ENCODE assay signal across 15 mouse cellular contexts in the genomic region with DNA sequence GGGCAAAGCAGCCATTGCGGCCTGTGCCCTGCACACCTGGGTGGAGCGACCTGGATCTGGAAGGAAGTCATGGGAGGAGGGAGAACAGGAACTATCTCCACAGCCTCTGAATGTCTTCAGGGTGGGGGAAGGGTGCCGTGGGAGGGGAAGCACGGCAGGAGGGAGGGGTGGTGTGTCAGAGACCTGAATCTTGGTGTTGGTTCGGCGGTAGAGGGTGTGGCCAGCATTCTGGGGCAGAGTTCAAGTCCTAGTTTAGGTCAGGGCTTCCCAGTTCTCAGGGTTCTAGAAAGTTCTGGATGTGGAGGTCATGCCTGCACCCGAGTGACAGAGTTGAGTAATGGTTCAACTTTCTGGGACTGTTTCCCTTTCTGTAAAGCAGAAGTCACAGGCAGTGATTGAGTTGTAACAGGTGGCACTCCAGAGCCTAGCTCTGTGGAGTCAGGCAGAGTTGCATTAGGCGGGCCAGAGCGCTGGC. TPM values are rescaled to one million over a fixed set of nuclear protein-coding genes. Genes with fewer than 3 reads are reported as not detected.
DNase-seq lines count a peak whose midpoint lies in the region; TF ChIP-seq lines count a peak whose summit lies in the region.
"Had no signal": no experiment of that assay in that cellular context is flagged by ENCODE, and none has a peak within 500 bp of the region (broad histone marks: within the 10 kb centered on the region; RNA-seq: fewer than 3 reads in every experiment).

No protein-coding gene starts in this region.

- H3K79me2 ChIP-seq in MEL (ENCODE audit: control insufficient read depth, insufficient read depth, low read length, poor library complexity), result no peaks in the 10 kb centered on the region
- no peaks in the 10 kb centered on the region for H3K79me2 ChIP-seq in macrophage (ENCODE audit: inconsistent target)

- no peaks in the 10 kb centered on the region for H3K9me3 ChIP-seq in MEL (replicated peaks; ENCODE audit: insufficient read depth, low read length)
- H3K9me3 ChIP-seq: liver, embryonic 12.5 days; neural tube, embryonic 12.5 days had no signal

- intact Hi-C loops in left cerebral cortex, postnatal 25 days (cut with DNase I), result loop anchor here (1.0 kb wide), 2 partner anchors 32 to 121 kb away; no protein-coding TSS in a partner anchor

- no peak overlapping the region for H3K27ac ChIP-seq in MEL (ENCODE audit: control insufficient read depth, low read depth, low read length)
- peak overlapping the region; percentile 51 for H3K27ac ChIP-seq in macrophage
- H3K27ac ChIP-seq: liver, embryonic 12.5 days; neural tube, embryonic 12.5 days had no signal

- no peaks in the 10 kb centered on the region; a peak in 1 of 4 replicates for H3K27me3 ChIP-seq in MEL (ENCODE audit: control insufficient read depth in 1 of 2, insufficient read depth in 2 of 2, low read length in 2 of 2)
- H3K27me3 ChIP-seq: neural tube, embryonic 12.5 days; Patski had no signal

- no peak for TF ChIP-seq CTCF in MEL (IDR thresholded peaks at IDR 0.05 in 2 of 3, conservative IDR thresholded peaks at IDR 0.05 in 1 of 3; ENCODE audit: control insufficient read depth in 1 of 3, insufficient read depth in 1 of 3, low read depth in 2 of 3, low read length in 3 of 3, poor library complexity in 1 of 3, severe bottlenecking in 1 of 3)

- no peaks in the 10 kb centered on the region for H3K4me1 ChIP-seq in MEL (ENCODE audit: control insufficient read depth in 1 of 2, insufficient read depth in 2 of 2, low read length in 2 of 2)

- TF ChIP-seq EP300 in MEL (IDR thresholded peaks at IDR 0.05; ENCODE audit: low read depth in 1 of 2, low read length in 2 of 2), result no peak

- TF ChIP-seq RAD21 in MEL (IDR thresholded peaks at IDR 0.05; ENCODE audit: low read depth, low read length), result no peak

- TF ChIP-seq POLR2A in MEL (IDR thresholded peaks at IDR 0.05; ENCODE audit: control insufficient read depth in 1 of 2, insufficient read depth in 1 of 2, low read depth in 1 of 2, low read length in 2 of 2, poor library complexity in 1 of 2), result no peak

- H3K36me3 ChIP-seq in MEL (ENCODE audit: control insufficient read depth in 1 of 2, insufficient read depth in 2 of 2, low read length in 2 of 2) (no peaks in the 10 kb centered on the region), macrophage (ENCODE audit: inconsistent target) (no peaks in the 10 kb centered on the region)
- H3K36me3 ChIP-seq: liver, embryonic 12.5 days; neural tube, embryonic 12.5 days had no signal

- H3K4me3 ChIP-seq in MEL (ENCODE audit: control insufficient read depth in 1 of 2, insufficient read depth in 1 of 2, low read depth in 2 of 2, low read length in 2 of 2) (no peak overlapping the region), macrophage (ENCODE audit: inconsistent target) (no peak overlapping the region)
- H3K4me3 ChIP-seq: liver, embryonic 12.5 days; neural tube, embryonic 12.5 days had no signal

- no peak overlapping the region for H3K9ac ChIP-seq in MEL (ENCODE audit: control insufficient read depth, low read depth, low read length, poor library complexity, severe bottlenecking)
- H3K9ac ChIP-seq: liver, embryonic 12.5 days; neural tube, embryonic 12.5 days had no signal

- WGBS in macrophage (ENCODE audit: missing documents), result 22% methylated on average over 9 of the region's 9 CpGs

- DNase-seq in cerebellum, adult 11-12 months, result peak; percentile 32
- DNase-seq in cerebellum, postnatal 36 days, result no peak
- DNase-seq in kidney, postnatal 14 days, result peak; percentile 13
- no peak for DNase-seq in kidney, postnatal 10 days
- peak; percentile 17 for DNase-seq in MEL (ENCODE audit: low read depth, low spot score)
- no peak for DNase-seq in adipocyte (ENCODE audit: low spot score)
- DNase-seq in left cerebral cortex, postnatal 25 days (ENCODE audit: low spot score in 2 of 2), result no peak

TF ChIP-seq in MEL, 35 proteins besides CTCF, POLR2A, EP300 and RAD21:
- TF ChIP-seq USF2 (IDR thresholded peaks at IDR 0.05; ENCODE audit: borderline replicate concordance in 1 of 2, insufficient read depth in 1 of 2, low read depth in 1 of 2, low read length in 2 of 2) (no peak), ZKSCAN1 (IDR thresholded peaks at IDR 0.05; ENCODE audit: low read depth, low read length) (no peak), MXI1 (IDR thresholded peaks at IDR 0.05; ENCODE audit: low read depth, low read length) (no peak), USF1 (IDR thresholded peaks at IDR 0.05; ENCODE audit: low read depth, low read length) (no peak), ZNF384 (IDR thresholded peaks at IDR 0.05; ENCODE audit: low read depth, low read length) (no peak), POLR2AphosphoS2 (IDR thresholded peaks at IDR 0.05; ENCODE audit: low read length) (no peak), MAFK (IDR thresholded peaks at IDR 0.05; ENCODE audit: borderline replicate concordance, low read depth, low read length) (no peak), TBP (IDR thresholded peaks at IDR 0.05; ENCODE audit: low read depth, low read length) (no peak), ZC3H11A (IDR thresholded peaks at IDR 0.05; ENCODE audit: low read depth, low read length) (no peak), ETS1 (IDR thresholded peaks at IDR 0.05; ENCODE audit: low read depth, low read length) (no peak)

RNA-seq across cellular contexts. Expression of gene Gm3336, which starts 1.5 kb away (rescaled TPM):
- total RNA-seq in MEL (2012; rRNA removed), result 0.19 and 0.20 TPM in 2 replicates
- under 1 TPM in 1 of 2 experiments, not detected in 1; 0.72 TPM for polyA plus RNA-seq in MEL (2012; ENCODE audit: insufficient read depth in 1 of 2, insufficient read length in 2 of 2, low read depth in 1 of 2, low replicate concordance in 2 of 2, missing spikeins in 1 of 2)
- not detected for total RNA-seq in macrophage (2018; cell fraction: chromatin; rRNA removed)
- total RNA-seq in macrophage (2018; cell fraction: cytosol; rRNA removed), result not detected
- 1 to 10 TPM in 1 of 26 experiments, not detected in 25; 1.7 TPM for total RNA-seq in macrophage (2018; cell fraction: nucleus; rRNA removed)
- polyA plus RNA-seq in macrophage (2018), result not detected in 3 replicates
- not detected for total RNA-seq in left cerebral cortex, postnatal 25 days (2021)
- total RNA-seq: common myeloid progenitor, adult 5-6 weeks; left cerebral cortex, adult 18-20 months had no signal
- polyA plus RNA-seq: heart, embryonic 16.5 days; liver, embryonic 12.5 days; midbrain, embryonic 11.5 days; neural tube, embryonic 12.5 days had no signal

RNA-seq across cellular contexts. Expression of gene Pde4c, which starts 3.7 kb away (rescaled TPM):
- total RNA-seq in MEL (2012; rRNA removed), result 0.65 and 0.75 TPM in 2 replicates
- polyA plus RNA-seq in MEL (2012; ENCODE audit: insufficient read depth in 1 of 2, insufficient read length in 2 of 2, low read depth in 1 of 2, low replicate concordance in 2 of 2, missing spikeins in 1 of 2) (1 to 10 TPM in 1 of 2 experiments, not detected in 1; 3.0 TPM), macrophage (2018) (not detected in 3 replicates)
- not detected for total RNA-seq in macrophage (2018; cell fraction: chromatin; rRNA removed)
- total RNA-seq in macrophage (2018; cell fraction: cytosol; rRNA removed), result under 1 TPM in 1 of 26 experiments, not detected in 25; 0.04 TPM
- under 1 TPM in 1 of 26 experiments, not detected in 25; 0.51 TPM for total RNA-seq in macrophage (2018; cell fraction: nucleus; rRNA removed)
- total RNA-seq in left cerebral cortex, postnatal 25 days (2021), result 1 to 10 TPM; 1.6 to 1.7 TPM

RNA-seq across cellular contexts. Expression of gene Iqcn, which starts 16.6 kb away (rescaled TPM):
- total RNA-seq in MEL (2012; rRNA removed), result 0.03 TPM in 1 of 2 replicates, not detected in the other
- polyA plus RNA-seq in MEL (2012; ENCODE audit: insufficient read depth in 1 of 2, insufficient read length in 2 of 2, low read depth in 1 of 2, low replicate concordance in 2 of 2, missing spikeins in 1 of 2) (not detected), macrophage (2018) (not detected in 3 replicates)
- under 1 TPM in 14 of 26 experiments, not detected in 12; 0.13 to 0.82 (median 0.19) TPM for total RNA-seq in macrophage (2018; cell fraction: chromatin; rRNA removed)
- total RNA-seq in macrophage (2018; cell fraction: cytosol; rRNA removed), result under 1 TPM in 1 of 26 experiments, not detected in 25; 0.03 TPM
- total RNA-seq in macrophage (2018; cell fraction: nucleus; rRNA removed), result 1 to 10 TPM in 2 of 26 experiments, under 1 TPM in 7, not detected in 17; 0.06 to 2.7 (median 0.31) TPM
- under 1 TPM; 0.18 to 0.30 TPM for total RNA-seq in left cerebral cortex, postnatal 25 days (2021)
- total RNA-seq: common myeloid progenitor, adult 5-6 weeks had no signal
- polyA plus RNA-seq: liver, embryonic 12.5 days had no signal

RNA-seq across cellular contexts. Expression of gene Jund, which starts 21.1 kb away (rescaled TPM):
- 11.1 and 16.5 TPM in 2 replicates for total RNA-seq in MEL (2012; rRNA removed)
- polyA plus RNA-seq in MEL (2012; ENCODE audit: insufficient read depth in 1 of 2, insufficient read length in 2 of 2, low read depth in 1 of 2, low replicate concordance in 2 of 2, missing spikeins in 1 of 2) (10 to 100 TPM in 1 of 2 experiments, not detected in 1; 18.8 TPM), macrophage (2018) (29.7 to 79.6 TPM (median 40.0 TPM) in 3 replicates)
- 10 to 100 TPM; 10.4 to 46.3 (median 24.7) TPM for total RNA-seq in macrophage (2018; cell fraction: chromatin; rRNA removed)
- total RNA-seq in macrophage (2018; cell fraction: cytosol; rRNA removed), result 100 to 1,000 TPM in 25 of 26 experiments, 10 to 100 TPM in 1; 96.8 to 198 (median 137) TPM
- 100 to 1,000 TPM in 9 of 26 experiments, 10 to 100 TPM in 17; 42.3 to 211 (median 94.7) TPM for total RNA-seq in macrophage (2018; cell fraction: nucleus; rRNA removed)
- 100 to 1,000 TPM; 209 to 225 TPM for total RNA-seq in left cerebral cortex, postnatal 25 days (2021)

RNA-seq across cellular contexts. Expression of gene Rab3a, which starts 34.6 kb away (rescaled TPM):
- total RNA-seq in MEL (2012; rRNA removed), result 1.8 TPM in 2 replicates
- polyA plus RNA-seq in MEL (2012; ENCODE audit: insufficient read depth in 1 of 2, insufficient read length in 2 of 2, low read depth in 1 of 2, low replicate concordance in 2 of 2, missing spikeins in 1 of 2) (1 to 10 TPM in 1 of 2 experiments, not detected in 1; 5.6 TPM), macrophage (2018) (3.2 to 5.2 TPM (median 3.7 TPM) in 3 replicates)
- total RNA-seq in macrophage (2018; cell fraction: chromatin; rRNA removed), result 10 to 100 TPM in 4 of 26 experiments, 1 to 10 TPM in 14, not detected in 8; 1.3 to 17.0 (median 3.9) TPM
- 1 to 10 TPM in 22 of 26 experiments, under 1 TPM in 4; 0.14 to 6.8 (median 4.3) TPM for total RNA-seq in macrophage (2018; cell fraction: cytosol; rRNA removed)
- 10 to 100 TPM in 4 of 26 experiments, 1 to 10 TPM in 14, under 1 TPM in 5, not detected in 3; 0.40 to 12.9 (median 1.7) TPM for total RNA-seq in macrophage (2018; cell fraction: nucleus; rRNA removed)
- 100 to 1,000 TPM; 830 to 904 TPM for total RNA-seq in left cerebral cortex, postnatal 25 days (2021)

Comparison
In these comparisons a context has a peak if more than half of its experiments do, and no peak if none do; other contexts are left out.
1. DNase-seq: peak in cerebellum, adult 11-12 months (single experiment), kidney, postnatal 14 days (single experiment) and MEL (single experiment); none in cerebellum, postnatal 36 days (0 of 2), kidney, postnatal 10 days (single experiment), adipocyte (single experiment) and left cerebral cortex, postnatal 25 days (0 of 2).